Mouse (Mus musculus): ENCODE data around the gene Zfp619. TPM values are rescaled to one million over a fixed set of nuclear protein-coding genes. Genes with fewer than 3 reads are reported as not detected.

Zfp619 gene
- polyA plus RNA-seq (2014; fragmentation: Illumina TruSeq; extraction: RNeasy Lipid Tissue Mini Kit (QIAGEN cat#74804); ENCODE audit: low read depth, low replicate concordance) = 1.0 TPM

DNA sequence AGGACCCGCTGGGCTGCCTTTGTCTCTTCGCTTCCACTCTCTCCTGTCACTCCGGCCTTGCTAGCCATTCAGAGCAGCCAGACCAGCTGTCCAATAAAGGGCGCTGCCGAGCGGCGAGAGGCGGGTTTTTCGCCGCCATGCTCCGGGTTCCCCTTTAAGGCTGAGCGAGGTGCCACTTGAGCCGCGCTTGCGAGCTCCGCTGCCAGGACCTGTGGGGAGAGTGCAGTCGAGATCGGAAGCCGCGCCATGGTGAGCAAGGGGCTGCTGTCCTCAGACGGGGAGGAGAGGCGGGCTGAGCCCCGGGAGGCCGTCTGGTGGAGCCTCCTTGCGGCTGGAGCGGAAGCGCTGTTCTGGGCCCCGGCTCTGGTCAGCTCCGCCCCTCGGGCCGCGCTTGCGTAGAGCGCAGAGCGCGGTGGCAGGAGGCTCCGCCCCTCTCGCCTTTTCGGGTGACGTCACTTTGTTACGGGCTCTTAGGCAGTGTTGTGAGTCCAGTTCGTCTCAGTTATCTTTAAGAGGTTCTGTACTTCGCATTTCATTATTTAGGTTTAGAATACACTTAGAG, at the start of gene Zfp619:
Zfp619 (plus strand) TSS at position 151 of the 562 bp plus-strand sequence.

Other genes starting within 250 kb of the Zfp619 start
- gene Gm5114, start 104.6 kb upstream of the Zfp619 start, polyA plus RNA-seq (2014; fragmentation: Illumina TruSeq; extraction: RNeasy Lipid Tissue Mini Kit (QIAGEN cat#74804); ENCODE audit: low read depth, low replicate concordance) = 0.11 TPM

Data from adipose tissue, adult 10 weeks (tissue).